Comparison of ENCODE assay signal across 20 mouse cellular contexts in genomic region chr7:91208083-91208852, GRCm38 (mm10).
A peak's percentile ranks its signal among the peaks of the same experiment; 100 is the strongest.
DNase-seq lines count a peak whose midpoint lies in the region; ATAC-seq and TF ChIP-seq lines count a peak whose summit lies in the region.
"Had no signal": no experiment of that assay in that cellular context is flagged by ENCODE, and none has a peak within 500 bp of the region (broad histone marks: within the 10 kb centered on the region; RNA-seq: fewer than 3 reads in every experiment).

No protein-coding gene starts in this region.

- DNase-seq in layer of hippocampus, adult 11-12 months (ENCODE audit: low spot score) = peak; percentile 47
- no peak for DNase-seq in layer of hippocampus, postnatal 25 days (ENCODE audit: extremely low spot score in 1 of 2, low spot score in 1 of 2)
- peak; percentile 91 for DNase-seq in brain, embryonic 14.5 days (ENCODE audit: low read depth)
- DNase-seq in frontal cortex, postnatal 36 days (ENCODE audit: low spot score in 2 of 2) = peak; percentile 13 to 65
- DNase-seq in midbrain, embryonic 14.5 days = peak; percentile 50
- DNase-seq in liver = no peak
- DNase-seq: B cell, adult 2 months; cerebellum, postnatal 10 days; gastrocnemius, postnatal 10 days; kidney, postnatal 36 days; lung, adult 18-20 months; thymus, adult 18-20 months had no signal

- no peak overlapping the region for H3K9ac ChIP-seq in midbrain, embryonic 14.5 days (replicated peaks; ENCODE audit: low read length)
- H3K9ac ChIP-seq in intestine, embryonic 16.5 days (ENCODE audit: low read depth, low read length) = no peak overlapping the region
- H3K9ac ChIP-seq: embryonic facial prominence, embryonic 13.5 days; heart, embryonic 13.5 days; limb, embryonic 12.5 days had no signal

- H3K4me2 ChIP-seq in midbrain, embryonic 14.5 days (ENCODE audit: low read length) = no peak overlapping the region
- H3K4me2 ChIP-seq in intestine, embryonic 16.5 days (ENCODE audit: low read depth, low read length) = no peak overlapping the region
- H3K4me2 ChIP-seq: embryonic facial prominence, embryonic 13.5 days; heart, embryonic 13.5 days; limb, embryonic 12.5 days had no signal

- WGBS in midbrain, embryonic 14.5 days = 49% methylated on average over 5 of the region's 5 CpGs
- WGBS in intestine, embryonic 16.5 days = 67% methylated on average over 5 of the region's 5 CpGs

- H3K4me3 ChIP-seq in midbrain, embryonic 14.5 days (replicated peaks; ENCODE audit: low read depth, low read length) = no peak overlapping the region
- no peak overlapping the region for H3K4me3 ChIP-seq in intestine, embryonic 16.5 days (ENCODE audit: low read length)
- H3K4me3 ChIP-seq: embryonic facial prominence, embryonic 13.5 days; heart, embryonic 13.5 days; limb, embryonic 12.5 days; megakaryocyte, embryonic 14.5 days had no signal

- no peak for TF ChIP-seq POLR2A in brain, embryonic 14.5 days (IDR thresholded peaks at IDR 0.05; ENCODE audit: borderline replicate concordance, extremely low read depth, insufficient read depth, insufficient read length, poor library complexity, severe bottlenecking)

- no peaks in the 10 kb centered on the region for H3K36me3 ChIP-seq in midbrain, embryonic 14.5 days (ENCODE audit: control insufficient read depth, insufficient read depth, low read length)
- H3K36me3 ChIP-seq in intestine, embryonic 16.5 days (ENCODE audit: control insufficient read depth, insufficient read depth, low read length) = no peaks in the 10 kb centered on the region
- H3K36me3 ChIP-seq: embryonic facial prominence, embryonic 13.5 days; G1E; heart, embryonic 13.5 days; limb, embryonic 12.5 days had no signal

- no peak overlapping the region for H3K27ac ChIP-seq in midbrain, embryonic 14.5 days (replicated peaks; ENCODE audit: low read depth, low read length)
- no peak overlapping the region for H3K27ac ChIP-seq in intestine, embryonic 16.5 days (ENCODE audit: low read length)
- H3K27ac ChIP-seq: embryonic facial prominence, embryonic 13.5 days; heart, embryonic 13.5 days; limb, embryonic 12.5 days had no signal

- no peaks in the 10 kb centered on the region for H3K9me3 ChIP-seq in midbrain, embryonic 14.5 days (ENCODE audit: control insufficient read depth, low read length)
- no peaks in the 10 kb centered on the region for H3K9me3 ChIP-seq in intestine, embryonic 16.5 days (ENCODE audit: control insufficient read depth, low read length)
- H3K9me3 ChIP-seq: embryonic facial prominence, embryonic 13.5 days; G1E; heart, embryonic 13.5 days; limb, embryonic 12.5 days; megakaryocyte, embryonic 14.5 days had no signal

- no peaks in the 10 kb centered on the region for H3K27me3 ChIP-seq in midbrain, embryonic 14.5 days (ENCODE audit: control insufficient read depth, insufficient read depth, low read length)
- H3K27me3 ChIP-seq in intestine, embryonic 16.5 days (replicated peaks; ENCODE audit: control insufficient read depth, insufficient read depth, low read length) = no peaks in the 10 kb centered on the region
- H3K27me3 ChIP-seq: embryonic facial prominence, embryonic 13.5 days; heart, embryonic 13.5 days; limb, embryonic 12.5 days; megakaryocyte, embryonic 14.5 days had no signal

- ATAC-seq in midbrain, embryonic 14.5 days (ENCODE audit: low FRiP score, low TSS enrichment) = peak; percentile 64; the same call in 1 of the 2 replicates
- no peak for ATAC-seq in intestine, embryonic 16.5 days
- no peak for ATAC-seq in erythroblast, adult 5-6 weeks (replicated peaks; ENCODE audit: low FRiP score, poor library complexity, severe bottlenecking)
- ATAC-seq: intestine, postnatal 0 days had no signal

- no peak for TF ChIP-seq CTCF in brain, embryonic 14.5 days (IDR thresholded peaks at IDR 0.05; ENCODE audit: borderline replicate concordance, extremely low read depth, insufficient read depth, insufficient read length)

- peaks cover 4% of the 10 kb centered on the region; the same call in 1 of the 2 replicates for H3K4me1 ChIP-seq in midbrain, embryonic 14.5 days (ENCODE audit: control insufficient read depth, insufficient read depth, low read length)
- no peaks in the 10 kb centered on the region for H3K4me1 ChIP-seq in intestine, embryonic 16.5 days (ENCODE audit: control insufficient read depth, insufficient read depth, low read length)
- H3K4me1 ChIP-seq: heart, embryonic 13.5 days; limb, embryonic 12.5 days; megakaryocyte, embryonic 14.5 days had no signal

Comparison
In these comparisons a context has a peak if more than half of its experiments do, and no peak if none do; other contexts are left out.
1. DNase-seq: peak in layer of hippocampus, adult 11-12 months (single experiment), brain, embryonic 14.5 days (single experiment), frontal cortex, postnatal 36 days (2 of 2) and midbrain, embryonic 14.5 days (single experiment); none in layer of hippocampus, postnatal 25 days (0 of 2) and liver (single experiment).